Mouse (Mus musculus) spleen, postnatal 36 days (tissue): ENCODE measurements around the gene Pira2.
"Not testable (repeated sequence)": the region's sequence is repeated elsewhere in the genome, so short reads cannot be mapped to it uniquely, and the experiment has no call there.

Experiments
- DNase-seq, 2 experiments: peaks; one replicate each; pipeline ENCODE4 v3.0.0; 2022; ENCODE audit warnings: low spot score in 2 of 2, mixed read lengths in 1 of 2

The Pira2 gene

DNA sequence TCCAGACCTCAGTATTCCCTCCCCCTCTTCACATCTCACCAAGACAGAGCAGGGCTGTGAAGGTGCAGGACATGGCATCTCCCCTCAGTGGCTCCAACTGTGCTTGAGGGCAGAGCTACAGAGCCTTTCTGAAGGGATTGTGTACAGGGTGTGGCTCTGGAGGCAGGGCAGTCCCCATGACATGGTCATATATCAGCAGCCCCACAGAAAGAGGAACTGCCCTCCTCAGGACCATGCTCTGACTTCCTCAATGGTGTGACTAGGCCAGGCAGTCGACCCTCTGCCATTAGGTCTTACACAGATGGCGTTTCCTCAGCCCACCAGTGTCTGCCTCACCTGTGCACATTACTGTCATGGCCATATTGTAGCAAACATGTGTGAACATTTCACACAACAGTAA is at the start of gene Pira2:
Gene Pira2 (minus strand): TSS at position 101 of the 400 bp plus-strand sequence.
- not testable (repeated sequence) for DNase-seq

DNA sequence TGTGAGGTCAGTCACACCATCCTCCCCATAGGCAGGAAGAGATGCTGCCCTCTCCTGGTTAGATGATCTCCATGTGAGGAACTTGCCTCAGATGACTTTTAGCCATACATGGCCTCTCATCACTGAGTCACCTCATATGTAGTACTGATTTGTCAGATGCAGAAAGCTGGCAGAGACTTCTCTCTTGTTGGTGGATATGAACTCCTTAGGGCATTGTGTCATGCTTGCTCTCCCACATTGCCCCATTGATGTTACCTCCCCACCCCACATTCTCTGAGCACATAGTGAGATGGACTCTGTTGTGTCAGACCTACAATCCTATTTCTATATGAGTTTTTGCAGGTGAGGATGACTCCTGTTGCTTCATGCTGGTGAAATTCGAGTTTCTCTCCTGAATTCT is 30.2 kb upstream of the Pira2 start:
- DNase-seq, result not testable (repeated sequence)

DNA sequence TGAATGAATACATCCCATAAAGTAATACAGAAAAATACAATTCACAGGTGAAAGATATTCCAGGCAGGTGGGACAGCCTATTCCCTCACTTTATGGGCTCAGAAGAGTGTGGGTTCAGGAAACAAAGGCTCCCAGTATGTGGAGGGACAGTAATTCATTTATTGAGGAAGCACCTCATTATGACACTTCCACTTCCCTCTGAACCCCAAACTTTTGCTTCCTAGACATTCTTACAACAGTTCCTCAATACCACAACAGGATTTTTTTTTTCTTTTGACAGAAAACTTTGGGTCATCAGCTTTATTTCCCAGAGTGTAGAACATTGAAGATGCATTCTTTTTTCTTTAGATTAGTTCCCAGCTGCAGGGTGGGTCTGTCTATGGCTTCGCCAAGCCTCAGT is 7.0 kb downstream of the Pira2 start:
- not testable (repeated sequence) for DNase-seq

DNA sequence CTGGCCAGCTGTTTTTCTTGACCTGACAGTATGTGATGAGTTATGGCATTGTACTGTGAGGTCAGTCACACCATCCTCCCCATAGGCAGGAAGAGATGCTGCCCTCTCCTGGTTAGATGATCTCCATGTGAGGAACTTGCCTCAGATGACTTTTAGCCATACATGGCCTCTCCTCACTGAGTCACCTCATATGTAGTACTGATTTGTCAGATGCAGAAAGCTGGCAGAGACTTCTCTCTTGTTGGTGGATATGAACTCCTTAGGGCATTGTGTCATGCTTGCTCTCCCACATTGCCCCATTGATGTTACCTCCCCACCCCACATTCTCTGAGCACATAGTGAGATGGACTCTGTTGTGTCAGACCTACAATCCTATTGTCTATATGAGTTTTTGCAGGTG is 14.2 kb downstream of the Pira2 start:
- DNase-seq, result not testable (repeated sequence)

DNA sequence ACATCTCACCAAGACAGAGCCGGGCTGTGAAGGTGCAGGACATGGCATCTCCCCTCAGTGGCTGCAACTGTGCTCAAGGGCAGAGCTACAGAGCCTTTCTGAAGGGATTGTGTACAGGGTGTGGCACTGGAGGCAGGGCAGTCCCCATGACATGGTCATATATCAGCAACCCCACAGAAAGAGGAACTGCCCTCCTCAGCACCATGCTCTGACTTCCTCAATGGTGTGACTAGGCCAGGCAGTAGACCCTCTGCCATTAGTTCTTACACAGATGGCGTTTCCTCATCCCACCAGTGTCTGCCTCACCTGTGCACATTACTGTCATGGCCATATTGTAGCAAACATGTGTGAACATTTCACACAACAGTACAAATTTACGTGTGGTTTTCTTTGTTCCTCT is 19.3 kb downstream of the Pira2 start, which contains the start of gene Gm15448:
Gene Gm15448 (minus strand): TSS at position 89 of the 400 bp plus-strand sequence.
- peak; percentile 58 to 60 for DNase-seq

DNA sequence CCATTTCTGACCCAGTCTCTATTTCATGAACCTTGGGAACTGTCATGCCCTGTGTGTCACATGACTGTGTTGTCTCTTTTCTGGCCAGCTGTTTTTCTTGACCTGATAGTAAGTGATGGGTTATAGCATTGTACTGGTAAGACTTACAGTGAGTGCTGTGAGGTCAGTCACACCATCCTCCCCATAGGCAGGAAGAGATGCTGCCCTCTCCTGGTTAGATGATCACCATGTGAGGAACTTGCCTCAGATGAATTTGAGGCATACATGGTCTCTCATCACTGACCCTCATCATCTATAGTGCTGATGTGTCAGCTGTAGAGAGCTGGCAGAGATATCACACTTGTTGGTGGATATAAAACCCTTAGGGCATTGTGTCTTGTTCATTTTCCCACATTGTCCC is 32.9 kb downstream of the Pira2 start:
- DNase-seq, result peak; percentile 50 to 53

DNA sequence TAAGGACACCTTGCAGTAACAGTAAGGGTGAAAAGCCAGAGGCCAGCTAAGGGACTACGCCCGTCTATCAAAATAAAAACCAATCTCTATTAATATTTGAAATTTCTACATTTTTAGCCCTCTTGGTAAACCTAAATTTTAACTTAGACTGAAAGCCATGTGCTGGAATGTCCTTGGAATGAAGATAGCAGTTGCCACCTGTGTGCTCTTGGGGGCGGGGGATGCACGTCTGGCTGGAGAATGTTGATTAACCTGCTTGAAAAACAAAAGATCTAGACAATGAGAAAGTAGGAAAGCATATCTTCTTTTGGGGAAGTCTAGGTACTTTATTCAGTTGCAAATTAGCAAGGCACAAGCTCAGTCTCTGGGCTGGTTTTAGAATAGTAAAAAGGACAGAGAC is 41.9 kb downstream of the Pira2 start:
- DNase-seq, result not testable (repeated sequence)

DNA sequence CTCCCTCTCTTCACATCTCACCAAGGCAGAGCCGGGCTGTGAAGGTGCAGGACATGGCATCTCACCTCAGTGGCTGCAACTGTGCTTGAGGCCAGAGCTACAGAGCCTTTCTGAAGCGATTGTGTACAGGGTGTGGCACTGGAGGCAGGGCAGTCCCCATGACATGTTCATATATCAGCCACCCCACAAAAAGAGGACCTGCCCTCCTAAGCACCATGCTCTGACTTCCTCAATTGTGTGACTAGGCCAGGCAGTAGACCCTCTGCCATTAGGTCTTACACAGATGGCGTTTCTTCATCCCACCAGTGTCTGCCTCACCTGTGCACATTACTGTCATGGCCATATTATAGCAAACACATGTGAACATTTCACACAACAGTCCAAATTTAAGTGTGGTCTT is 44.9 kb downstream of the Pira2 start:
- not testable (repeated sequence) for DNase-seq

DNA sequence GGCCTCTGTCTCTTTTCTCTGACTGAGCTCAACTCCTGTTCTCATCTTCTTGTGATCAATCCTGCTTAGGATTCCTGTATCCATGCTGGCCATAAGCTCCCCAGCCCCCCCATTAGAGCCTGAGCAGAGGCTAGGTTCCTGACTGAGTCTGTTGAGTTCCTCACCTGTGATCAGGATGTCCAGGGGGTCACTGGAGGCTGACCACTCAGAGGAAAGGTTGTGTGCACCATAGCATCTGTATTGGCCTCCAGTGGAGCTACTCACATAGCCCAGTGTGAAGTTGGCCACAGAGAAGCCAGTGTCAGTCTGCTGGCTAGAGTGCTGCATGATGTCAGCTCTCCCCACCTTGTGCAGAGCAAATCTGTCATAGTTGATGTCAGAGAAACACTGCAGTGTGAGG is 48.6 kb downstream of the Pira2 start:
- not testable (repeated sequence) for DNase-seq
